Mouse (Mus musculus): ENCODE results near the gene Srpk3. TPM values are rescaled to one million over a fixed set of nuclear protein-coding genes. Genes with fewer than 3 reads are reported as not detected.
"Not testable (repeated sequence)": the region's sequence is repeated elsewhere in the genome, so short reads cannot be mapped to it uniquely, and the experiment has no call there.

Srpk3 gene
- total RNA-seq (2021) (under 1 TPM; 0.20 to 0.41 TPM), polyA plus RNA-seq (2012; rRNA removed) (1.1 and 1.3 TPM in 2 replicates)
- long read RNA-seq = 0 reads

- DNase-seq = no peak
Measured at GRCm38 (mm10) chrX:73774168-73774760, at the start of gene Srpk3. Gene Srpk3 (plus strand): TSS chrX:73774405.

- no peak for DNase-seq
Measured at GRCm38 (mm10) chrX:73730908-73731307, 43.3 kb upstream of the Srpk3 start.

- DNase-seq = no peak
Measured at GRCm38 (mm10) chrX:73738155-73738554, 36.0 kb upstream of the Srpk3 start.

GRCm38 (mm10) chrX:73739151-73739550 is 35.1 kb upstream of the Srpk3 start:
- DNase-seq = no peak

GRCm38 (mm10) chrX:73739841-73740240 is 34.4 kb upstream of the Srpk3 start:
- DNase-seq = not testable (repeated sequence)

GRCm38 (mm10) chrX:73744774-73745481 is 29.3 kb upstream of the Srpk3 start:
- no peak for DNase-seq

- no peak for DNase-seq
Measured at GRCm38 (mm10) chrX:73748977-73749376, 25.2 kb upstream of the Srpk3 start.

GRCm38 (mm10) chrX:73756334-73757140 is 17.7 kb upstream of the Srpk3 start, which contains the start of gene Plxnb3:
Gene Plxnb3 (plus strand): TSS chrX:73757090.
- DNase-seq = no peak

- DNase-seq = peak; percentile 39
Measured at GRCm38 (mm10) chrX:73758611-73759290, 15.5 kb upstream of the Srpk3 start.

GRCm38 (mm10) chrX:73765311-73765710 is 8.9 kb upstream of the Srpk3 start:
- DNase-seq = peak; percentile 76

- DNase-seq = no peak
Measured at GRCm38 (mm10) chrX:73767267-73767666, 6.9 kb upstream of the Srpk3 start.

- no peak for DNase-seq
Measured at GRCm38 (mm10) chrX:73774802-73775483, 738 bp downstream of the Srpk3 start.

- no peak for DNase-seq
Measured at GRCm38 (mm10) chrX:73782227-73782626, 8.0 kb downstream of the Srpk3 start.

- no peak for DNase-seq
Measured at GRCm38 (mm10) chrX:73785666-73786065, 11.5 kb downstream of the Srpk3 start.

GRCm38 (mm10) chrX:73786364-73787224 is 12.4 kb downstream of the Srpk3 start, which contains the start of the genes Idh3g and Ssr4:
Gene Idh3g (minus strand): TSS chrX:73786897.
Gene Ssr4 (plus strand): TSS chrX:73787028.
- DNase-seq = peak; percentile 94

- no peak for DNase-seq
Measured at GRCm38 (mm10) chrX:73787225-73787558, 13.0 kb downstream of the Srpk3 start.

- no peak for DNase-seq
Measured at GRCm38 (mm10) chrX:73788501-73788900, 14.3 kb downstream of the Srpk3 start.

- DNase-seq = no peak
Measured at GRCm38 (mm10) chrX:73793039-73793438, 18.8 kb downstream of the Srpk3 start.

- DNase-seq = no peak
Measured at GRCm38 (mm10) chrX:73793505-73793904, 19.3 kb downstream of the Srpk3 start.

GRCm38 (mm10) chrX:73797511-73797910 is 23.3 kb downstream of the Srpk3 start:
- no peak for DNase-seq

- DNase-seq = peak; percentile 74
Measured at GRCm38 (mm10) chrX:73798502-73798901, 24.3 kb downstream of the Srpk3 start.
